Mouse (Mus musculus) small intestine, adult 2 months (tissue): Measurements from ENCODE around the gene Ccdc107.
A peak's percentile ranks its signal among the peaks of the same experiment; 100 is the strongest.

Source experiments
- CTCF ChIP-seq: fragments of 200-500 bp; IDR thresholded peaks from 2 replicates; pipeline ENCODE4 v1.5.1; 2012; ENCODE audit warnings: low read depth, mild to moderate bottlenecking, control low read depth, inconsistent platforms, low read length, moderate library complexity, mixed read lengths; ENCODE audit not compliant: insufficient replicate concordance, insufficient read length; ENCODE audit errors: extremely low read depth
- POLR2A ChIP-seq: fragments of 200-500 bp; IDR thresholded peaks from 2 replicates; pipeline ENCODE4 v1.6.1; 2012; ENCODE audit warnings: low read depth, mild to moderate bottlenecking, control low read depth, inconsistent platforms, low read length, moderate library complexity

- TF ChIP-seq CTCF = 0 out of 2 replicates have a peak, but pooled peaks have one; percentile 2
- TF ChIP-seq POLR2A = peak; percentile 42; the same call in 1 of the 2 replicates
Observed at GRCm38 (mm10) chr4:43499407-43500333, 7.0 kb downstream of the Ccdc107 start, which contains the start of gene Arhgef39.
